Mouse (Mus musculus) left cerebral cortex, adult 2 months (tissue): ENCODE measurements around the gene Ropn1l. TPM values are rescaled to one million over a fixed set of nuclear protein-coding genes. Genes with fewer than 3 reads are reported as not detected.

ENCODE experiments used
- DNase-seq, 2 experiments: peaks; one replicate each; pipeline ENCODE4 v3.0.0; 2021 to 2022; ENCODE audit warnings: low spot score in 2 of 2, mixed read lengths in 1 of 2; ENCODE audit errors: extremely low spot score in 1 of 2
- H3K27ac ChIP-seq: fragments of 200-600 bp; 2 replicates; pipeline ENCODE4 v1.8.1; 2022
- H3K4me3 ChIP-seq: fragments of 200-600 bp; 2 replicates; pipeline ENCODE4 v1.8.1; 2022
- CTCF ChIP-seq: fragments of 200-600 bp; IDR thresholded peaks from 2 replicates; pipeline ENCODE4 v1.8.1; 2022; ENCODE audit warnings: antibody characterized with exemption, mild to moderate bottlenecking, moderate library complexity
- intact Hi-C: fragments of 180-260 bp; cut with DNase I; formaldehyde crosslinking; loops from one replicate; pipeline ENCODE4 v1.15.1; 2025
- long read RNA-seq, 2 experiments: library from polyadenylated mRNA; stranded (forward); transcript quantifications; one replicate each; pipeline ENCODE4 v2.0.0; 2021; ENCODE audit warnings: borderline mapping rate in 2 of 2
- total RNA-seq, 2 experiments: library from RNA; stranded (reverse); gene quantifications; 2 replicates each; pipeline ENCODE4 v1.2.3; 2021

Ropn1l gene
- 1 to 10 TPM in 1 of 2 experiments, under 1 TPM in 1; 0.75 to 1.0 TPM for total RNA-seq
- long read RNA-seq, experiment 1, partial matches to known transcripts, result 0 of 1 reads
- long read RNA-seq, experiment 1, other reads (novel, unspliced or antisense), result 1 of 1 reads
- long read RNA-seq, experiment 2, result 0 reads

DNA sequence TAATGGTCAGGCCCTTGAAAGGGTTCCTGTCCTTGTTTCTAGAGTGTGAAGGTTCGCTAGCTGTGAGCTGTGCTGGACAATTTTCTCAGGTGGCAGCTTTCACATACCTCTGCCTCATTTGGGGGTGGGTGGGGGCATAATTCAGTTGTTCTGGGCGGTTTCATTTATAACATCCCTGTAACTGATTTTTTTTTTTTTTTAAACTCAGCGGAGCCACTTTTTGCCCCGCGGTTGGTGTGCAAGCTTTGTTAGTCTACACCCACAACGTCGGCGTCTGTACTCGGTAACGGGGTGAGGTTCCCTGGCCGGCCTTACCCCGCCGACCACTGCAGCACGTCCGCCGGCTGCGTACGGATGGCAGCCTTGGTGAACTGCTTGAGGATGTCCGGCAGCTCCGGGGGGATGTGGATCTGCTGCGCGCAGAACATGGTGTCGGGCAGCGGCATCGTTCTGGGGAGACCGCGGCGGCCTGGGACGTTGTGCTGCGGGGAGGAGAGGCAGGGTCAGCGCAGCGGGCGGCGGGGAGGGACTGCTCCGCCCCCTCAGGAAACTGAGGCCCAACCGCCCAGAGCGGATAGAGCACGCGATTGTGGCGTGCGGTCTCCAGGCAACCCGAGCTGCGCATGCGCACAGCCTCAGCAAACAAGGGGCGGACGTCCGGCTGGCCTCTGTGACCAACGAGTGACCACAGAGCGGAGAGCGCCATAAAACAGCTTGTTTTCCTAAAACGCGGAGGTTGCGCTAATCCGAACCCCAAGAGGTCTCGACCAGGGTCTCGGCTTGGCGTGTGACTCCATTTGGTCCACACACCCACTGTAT, at the start of gene Ropn1l:
TSS of gene Ropn1l (minus strand) at position 640 of the 819 bp plus-strand sequence.
- intact Hi-C loops, result loop anchor here (5.0 kb wide), 1 partner anchor 134 kb away; no protein-coding TSS in a partner anchor
- TF ChIP-seq CTCF, result no peak
- peak; percentile 88 to 89 for DNase-seq
- Histone ChIP-seq H3K4me3 (peak within 1 kb of the TSS; percentile 60), H3K27ac (peak within 1 kb of the TSS; percentile 92)

DNA sequence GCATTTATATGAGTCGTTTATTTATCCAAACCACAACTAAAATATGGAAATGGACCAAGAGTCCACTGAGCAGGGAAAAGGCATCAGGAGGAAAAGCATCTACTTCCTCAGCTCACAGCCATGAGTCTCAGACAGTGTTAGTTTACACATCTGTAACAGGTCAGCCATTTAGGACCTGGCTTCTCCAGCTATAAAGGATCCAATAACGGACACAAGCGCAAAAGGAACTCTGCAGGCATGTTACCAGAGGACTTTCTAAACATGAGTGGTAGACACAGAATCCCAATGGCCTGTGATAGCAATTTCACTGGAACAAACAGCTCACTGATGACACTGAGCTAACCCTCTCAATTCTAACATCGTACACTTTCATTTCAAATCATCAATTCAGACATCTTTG, 49.5 kb upstream of the Ropn1l start:
- H3K27ac ChIP-seq, result no peak overlapping the region
- no peak for TF ChIP-seq CTCF
- intact Hi-C loops, result no loop called here
- no peak for DNase-seq
- H3K4me3 ChIP-seq, result no peak overlapping the region

DNA sequence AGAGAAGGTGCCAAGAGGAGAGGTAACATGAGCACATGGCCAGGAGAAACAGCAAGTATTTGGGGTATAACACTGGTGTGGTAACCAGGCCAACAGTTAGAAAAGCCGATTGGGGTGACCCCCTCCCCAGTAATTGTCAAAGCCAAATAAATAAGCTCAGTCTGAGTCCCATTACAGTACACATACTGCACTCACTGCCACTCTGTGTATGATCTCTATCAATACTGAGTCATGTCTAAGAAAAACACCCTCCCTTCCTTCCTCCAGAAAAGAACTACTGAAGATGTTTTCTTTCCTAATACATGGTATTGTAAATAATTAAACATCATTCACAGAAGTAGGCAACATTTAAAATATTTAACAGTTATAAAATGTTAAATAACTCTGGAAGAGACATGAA, 48.8 kb upstream of the Ropn1l start:
- no peak for DNase-seq
- no peak for TF ChIP-seq CTCF
- Histone ChIP-seq H3K4me3 (no peak overlapping the region), H3K27ac (no peak overlapping the region)
- intact Hi-C loops, result no loop called here

DNA sequence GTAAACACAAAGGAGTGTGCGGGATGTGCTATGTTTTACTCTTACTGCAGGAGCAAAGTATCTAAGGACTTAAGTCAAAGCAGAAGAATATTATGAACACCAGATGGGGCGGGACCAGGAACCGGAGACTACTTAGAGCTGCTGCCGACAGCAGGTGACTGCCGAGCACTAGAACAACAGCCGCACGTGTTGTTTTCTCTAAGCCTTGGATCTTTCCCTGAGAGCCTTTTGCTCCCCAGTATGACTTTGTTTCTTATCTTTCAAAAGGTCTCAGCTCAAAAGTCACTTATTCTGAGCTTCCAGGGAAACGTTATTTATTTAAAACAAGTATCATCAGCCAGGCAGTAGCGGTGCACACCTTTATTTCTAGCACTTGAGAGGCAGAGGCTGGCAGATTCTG, 41.3 kb upstream of the Ropn1l start:
- DNase-seq, result no peak
- intact Hi-C loops, result no loop called here
- no peak overlapping the region for H3K4me3 ChIP-seq
- H3K27ac ChIP-seq, result no peak overlapping the region
- TF ChIP-seq CTCF, result no peak

DNA sequence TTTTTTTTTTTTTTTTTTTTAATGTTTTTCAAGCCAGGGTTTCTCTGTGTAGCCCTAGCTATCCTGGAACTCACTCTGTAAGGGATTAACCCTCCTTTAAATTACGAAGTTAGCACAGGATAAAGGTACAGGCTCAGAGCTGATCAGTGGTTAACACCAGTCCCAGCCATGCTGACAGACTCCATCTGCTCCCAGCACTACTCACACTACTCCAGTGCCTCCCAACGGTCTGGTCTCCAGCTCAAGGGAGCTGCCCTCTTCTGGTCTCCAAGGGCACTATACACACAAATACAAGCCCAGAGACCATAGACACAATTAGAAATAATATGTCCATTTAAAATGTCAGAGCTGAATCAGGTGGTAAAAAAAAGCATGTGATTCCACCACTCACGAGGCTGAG, 40.8 kb upstream of the Ropn1l start:
- DNase-seq, result no peak
- no peak; the same call in 1 of the 2 replicates for TF ChIP-seq CTCF
- Histone ChIP-seq H3K27ac (no peak overlapping the region), H3K4me3 (no peak overlapping the region)
- intact Hi-C loops, result no loop called here

DNA sequence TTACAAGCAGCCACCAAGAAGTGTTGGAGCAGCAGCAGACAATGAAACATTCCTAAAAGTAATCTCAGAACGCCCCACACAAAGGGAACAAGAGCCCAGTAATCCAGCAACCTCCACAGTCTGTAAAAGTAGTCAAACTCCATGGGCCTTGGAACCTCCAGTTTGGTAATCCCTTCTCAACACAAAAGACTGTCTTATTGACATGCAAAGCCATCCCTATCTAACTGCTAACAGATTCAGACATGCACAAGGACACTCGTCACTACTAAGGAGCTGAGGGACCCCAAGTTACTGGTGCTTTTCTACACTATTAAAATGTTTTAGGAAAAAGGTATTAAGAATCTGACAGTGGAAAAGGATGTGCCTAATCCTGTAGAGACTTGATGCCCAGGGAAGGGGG, 33.9 kb upstream of the Ropn1l start:
- TF ChIP-seq CTCF, result no peak
- intact Hi-C loops, result no loop called here
- no peak overlapping the region for H3K27ac ChIP-seq
- H3K4me3 ChIP-seq, result no peak overlapping the region
- no peak for DNase-seq

DNA sequence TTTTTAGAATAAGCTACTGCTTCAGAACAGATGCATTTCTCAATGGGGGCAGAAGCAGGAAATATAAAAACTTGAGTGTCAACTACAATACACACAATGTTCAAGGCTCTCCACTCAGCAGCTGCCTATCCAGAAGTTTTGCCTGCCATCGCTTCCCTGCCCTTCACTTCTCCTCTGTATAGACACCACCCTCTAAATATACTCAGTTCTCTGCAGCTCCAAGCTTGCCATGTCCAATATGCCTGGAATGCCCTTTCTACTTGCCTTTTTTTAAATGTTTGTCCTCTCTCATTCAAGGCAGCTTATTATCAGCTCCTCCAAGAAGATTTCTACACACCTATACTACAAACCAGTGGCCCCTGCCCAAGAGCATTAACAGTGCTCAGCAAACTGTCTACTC, 23.1 kb upstream of the Ropn1l start:
- intact Hi-C loops, result no loop called here
- H3K27ac ChIP-seq, result no peak overlapping the region
- TF ChIP-seq CTCF, result no peak

DNA sequence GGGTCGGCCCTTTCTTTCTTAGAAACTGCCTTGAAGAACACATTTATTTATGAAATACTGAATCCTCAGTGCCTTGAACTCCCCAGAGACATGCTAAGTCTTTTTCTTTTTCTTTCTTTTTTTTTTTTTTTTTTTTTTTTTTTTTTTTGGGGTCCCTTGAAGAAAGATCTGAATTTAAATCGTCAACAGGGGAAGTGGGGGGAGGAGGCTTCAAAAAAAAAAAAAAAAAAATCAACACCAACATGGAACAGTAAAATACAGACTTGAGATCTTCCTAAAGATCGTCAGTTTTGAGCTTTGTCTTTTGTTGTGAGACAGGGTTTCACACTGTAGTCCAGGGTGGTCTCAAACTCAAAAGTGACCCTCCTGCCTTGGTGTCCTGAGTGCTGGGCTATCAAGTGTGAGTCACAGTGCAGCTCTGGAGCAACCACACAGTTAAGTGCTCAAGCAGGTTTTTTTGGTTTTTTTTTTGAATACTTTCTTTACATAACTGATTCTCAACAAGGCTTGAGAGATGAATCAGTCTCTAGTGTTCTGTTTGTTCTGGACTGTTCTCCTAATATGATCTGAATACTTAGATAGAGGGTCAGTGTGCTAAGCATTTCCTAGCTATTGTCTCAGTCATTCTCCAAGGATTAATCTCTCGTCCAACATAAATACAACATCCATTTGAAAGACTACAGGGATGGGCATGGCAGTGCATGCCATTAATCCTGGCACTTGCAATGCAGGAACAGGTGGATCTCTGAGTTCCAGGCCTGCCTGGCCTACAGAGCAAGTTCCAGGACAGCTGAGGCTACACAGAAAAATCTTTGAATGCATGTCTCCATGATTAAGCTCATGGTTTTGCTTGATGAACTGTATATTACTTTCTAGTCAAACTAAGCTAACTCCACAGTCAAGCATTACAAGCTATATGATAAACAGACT, 19.4 kb upstream of the Ropn1l start:
- no peak overlapping the region for H3K4me3 ChIP-seq
- no peak for TF ChIP-seq CTCF
- intact Hi-C loops, result loop anchor here (5.0 kb wide), 1 partner anchor 114 kb away; no protein-coding TSS in a partner anchor
- no peak overlapping the region for H3K27ac ChIP-seq
- DNase-seq, result no peak

More for the DNA sequence above, 23.1 kb upstream of the Ropn1l start:
- DNase-seq, result no peak
- no peak overlapping the region for H3K4me3 ChIP-seq

DNA sequence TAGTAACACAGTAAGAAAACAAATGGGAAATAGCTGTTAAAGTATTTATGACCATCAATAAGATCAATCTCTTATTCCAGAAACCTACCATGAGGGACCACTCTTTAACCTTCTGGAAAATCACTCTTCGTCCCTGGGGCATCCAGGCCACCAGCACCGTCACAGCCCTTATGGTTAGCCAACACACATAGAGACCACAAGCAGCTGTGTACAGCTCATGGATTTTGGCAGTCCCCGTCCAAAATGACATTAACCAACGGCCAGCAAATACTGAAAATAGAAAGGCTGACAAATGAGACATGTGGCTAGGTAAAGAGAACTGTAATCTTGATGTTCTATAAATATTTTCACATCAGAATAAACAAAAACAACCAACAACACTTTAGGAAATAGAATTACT, 18.0 kb upstream of the Ropn1l start:
- TF ChIP-seq CTCF, result no peak
- intact Hi-C loops, result loop anchor here (5.0 kb wide), 1 partner anchor 116 kb away; no protein-coding TSS in a partner anchor
- no peak overlapping the region for H3K4me3 ChIP-seq
- no peak overlapping the region for H3K27ac ChIP-seq
- no peak for DNase-seq

DNA sequence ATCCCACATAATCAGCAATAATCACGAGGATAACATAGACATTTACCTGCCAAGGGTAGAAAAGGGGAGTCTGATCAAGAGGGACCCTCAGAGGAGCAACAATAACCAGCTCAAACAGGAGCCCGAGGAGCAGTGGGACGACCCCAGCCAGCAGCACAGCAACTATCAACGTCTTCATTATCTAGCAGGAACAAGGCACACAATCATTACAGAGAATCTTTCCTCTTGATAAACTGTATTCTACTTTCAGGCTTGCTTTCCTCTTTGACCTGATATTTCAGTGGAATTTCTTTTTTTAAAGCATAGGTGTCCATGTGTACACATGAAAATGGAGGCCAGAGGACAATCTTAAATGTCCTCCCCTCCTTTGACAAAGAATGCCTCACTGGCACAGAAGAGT, 16.0 kb upstream of the Ropn1l start:
- H3K4me3 ChIP-seq, result no peak overlapping the region
- H3K27ac ChIP-seq, result no peak overlapping the region
- intact Hi-C loops, result no loop called here
- TF ChIP-seq CTCF, result no peak
- DNase-seq, result no peak

DNA sequence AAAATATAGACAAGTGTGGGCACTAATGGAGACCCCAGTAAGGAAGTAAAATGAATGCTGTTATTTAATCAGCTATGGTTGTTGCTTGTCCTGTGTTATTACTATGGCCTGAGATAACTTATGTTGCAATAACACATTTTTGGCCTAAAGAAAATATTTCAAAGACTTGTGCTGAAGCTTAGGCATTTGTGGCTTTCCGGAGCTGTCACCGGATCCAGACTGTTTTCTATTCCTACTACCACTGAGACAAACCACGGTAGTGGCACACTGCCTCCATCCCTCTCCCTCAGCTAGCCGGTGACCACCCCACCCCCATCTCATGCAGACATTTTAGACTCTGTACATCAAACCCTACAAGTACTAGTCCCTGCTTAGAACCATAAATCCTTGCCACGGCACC, 15.3 kb upstream of the Ropn1l start:
- intact Hi-C loops, result no loop called here
- Histone ChIP-seq H3K27ac (no peak overlapping the region), H3K4me3 (no peak overlapping the region)
- DNase-seq, result no peak
- no peak for TF ChIP-seq CTCF

DNA sequence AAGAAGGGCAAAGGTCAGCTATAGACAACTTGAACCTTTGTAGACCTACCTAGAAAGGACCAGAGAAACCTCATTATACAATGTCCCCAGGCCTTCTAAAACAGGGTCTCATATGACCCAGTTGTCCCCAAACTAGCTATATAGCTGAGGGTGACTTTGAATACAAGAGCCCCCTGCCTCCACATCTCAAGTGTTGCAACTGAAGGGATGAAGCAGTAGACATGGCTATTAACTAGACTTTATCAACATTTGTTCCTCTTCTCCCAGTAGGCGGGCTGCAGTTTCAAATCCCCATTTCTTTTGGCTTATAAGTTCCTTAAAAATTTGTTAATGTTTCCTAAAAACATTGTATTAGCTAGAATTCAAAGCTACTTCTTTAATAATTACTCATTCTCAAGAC, 13.2 kb upstream of the Ropn1l start:
- DNase-seq, result no peak
- no peak for TF ChIP-seq CTCF

More for the DNA sequence above, 13.2 kb upstream of the Ropn1l start:
- Histone ChIP-seq H3K4me3 (no peak overlapping the region), H3K27ac (no peak overlapping the region)
- intact Hi-C loops, result no loop called here
